ENCODE assay signal across 1 mouse cellular context in the genomic region with DNA sequence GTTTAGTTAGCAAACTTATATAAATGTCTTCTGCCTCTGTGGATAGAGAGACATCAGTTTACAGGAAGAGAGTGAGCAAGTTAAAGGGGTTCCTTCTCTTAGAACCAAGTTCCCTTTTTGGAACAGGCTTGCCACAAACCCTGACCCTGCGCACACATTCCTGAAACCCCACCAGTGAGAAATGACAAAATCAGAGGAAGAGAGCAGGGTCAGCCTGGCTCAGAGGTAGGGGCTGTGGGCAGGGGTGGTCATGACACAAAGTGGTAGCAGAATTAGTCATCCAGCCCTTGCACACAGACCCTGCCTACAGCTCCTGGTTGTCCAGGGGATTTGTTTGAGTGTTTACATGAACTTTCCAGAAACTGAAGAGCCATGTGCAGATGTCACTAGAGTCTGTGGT.
TF ChIP-seq lines count a peak whose summit lies in the region.

No protein-coding gene starts in this region.

TF ChIP-seq in MEL, 35 proteins besides CTCF, POLR2A, EP300 and RAD21:
- TF ChIP-seq TBP (IDR thresholded peaks at IDR 0.05; ENCODE audit: low read depth, low read length) (no peak), CHD2 (IDR thresholded peaks at IDR 0.05; ENCODE audit: low read length) (no peak), GATA1 (IDR thresholded peaks at IDR 0.05; ENCODE audit: low read depth, low read length) (no peak), JUND (IDR thresholded peaks at IDR 0.05; ENCODE audit: low read depth, low read length) (no peak), POLR2AphosphoS2 (IDR thresholded peaks at IDR 0.05; ENCODE audit: low read length) (no peak)
